Mouse (Mus musculus): ENCODE measurements around the gene Dact1.

Dact1 gene

GRCm38 (mm10) chr12:71337896-71338463 lies 28.3 kb downstream of the Dact1 start:
- no peak for DNase-seq

- DNase-seq = no peak
Measured at GRCm38 (mm10) chr12:71339142-71339848, 29.6 kb downstream of the Dact1 start.

- no peak for DNase-seq
Measured at GRCm38 (mm10) chr12:71342397-71342796, 32.7 kb downstream of the Dact1 start.

- DNase-seq = no peak
Measured at GRCm38 (mm10) chr12:71345471-71345870, 35.8 kb downstream of the Dact1 start.

GRCm38 (mm10) chr12:71346071-71346470 lies 36.4 kb downstream of the Dact1 start:
- no peak for DNase-seq

- no peak for DNase-seq
Measured at GRCm38 (mm10) chr12:71348401-71348896, 38.8 kb downstream of the Dact1 start.

- DNase-seq = no peak
Measured at GRCm38 (mm10) chr12:71350077-71350476, 40.4 kb downstream of the Dact1 start.

- no peak for DNase-seq
Measured at GRCm38 (mm10) chr12:71354656-71355055, 45.0 kb downstream of the Dact1 start.

GRCm38 (mm10) chr12:71355092-71355491 lies 45.4 kb downstream of the Dact1 start:
- DNase-seq = no peak

GRCm38 (mm10) chr12:71361616-71362015 lies 51.9 kb downstream of the Dact1 start:
- DNase-seq = no peak

- no peak for DNase-seq
Measured at GRCm38 (mm10) chr12:71362425-71362824, 52.7 kb downstream of the Dact1 start.

- DNase-seq = peak; percentile 55
Measured at GRCm38 (mm10) chr12:71364106-71364505, 54.4 kb downstream of the Dact1 start.

GRCm38 (mm10) chr12:71364531-71364930 lies 54.8 kb downstream of the Dact1 start:
- DNase-seq = no peak

GRCm38 (mm10) chr12:71365208-71365607 lies 55.5 kb downstream of the Dact1 start:
- no peak for DNase-seq

GRCm38 (mm10) chr12:71366175-71366574 lies 56.5 kb downstream of the Dact1 start:
- peak; percentile 85 for DNase-seq

GRCm38 (mm10) chr12:71368631-71369030 lies 58.9 kb downstream of the Dact1 start:
- DNase-seq = no peak
